Mouse (Mus musculus): Measurements from ENCODE around the gene Pikfyve.

The Pikfyve gene

GRCm38 (mm10) chr1:65186287-65187073, at the start of gene Pikfyve, which contains the start of gene Idh1:
TSS of gene Pikfyve (plus strand) at chr1:65186683.
TSS of gene Idh1 (minus strand) at chr1:65186500.
- DNase-seq (ENCODE audit: low spot score), result peak; percentile 84

GRCm38 (mm10) chr1:65137560-65137959, 48.9 kb upstream of the Pikfyve start:
- no peak for DNase-seq (ENCODE audit: low spot score)

GRCm38 (mm10) chr1:65144783-65145182, 41.7 kb upstream of the Pikfyve start:
- no peak for DNase-seq (ENCODE audit: low spot score)

GRCm38 (mm10) chr1:65146601-65147000, 39.9 kb upstream of the Pikfyve start:
- no peak for DNase-seq (ENCODE audit: low spot score)

GRCm38 (mm10) chr1:65147326-65147725, 39.2 kb upstream of the Pikfyve start:
- no peak for DNase-seq (ENCODE audit: low spot score)

- DNase-seq (ENCODE audit: low spot score), result no peak
These were observed 38.5 kb upstream of the Pikfyve start for GRCm38 (mm10) chr1:65147971-65148370.

- DNase-seq (ENCODE audit: low spot score), result no peak
These were observed 31.7 kb upstream of the Pikfyve start for GRCm38 (mm10) chr1:65154814-65155213.

GRCm38 (mm10) chr1:65156111-65156510, 30.4 kb upstream of the Pikfyve start:
- DNase-seq (ENCODE audit: low spot score), result no peak

- DNase-seq (ENCODE audit: low spot score), result no peak
These were observed 24.3 kb upstream of the Pikfyve start for GRCm38 (mm10) chr1:65162210-65162609.

- DNase-seq (ENCODE audit: low spot score), result no peak
These were observed 19.0 kb upstream of the Pikfyve start for GRCm38 (mm10) chr1:65167496-65167895.

- DNase-seq (ENCODE audit: low spot score), result no peak
These were observed 16.9 kb upstream of the Pikfyve start for GRCm38 (mm10) chr1:65169536-65169935.

- no peak for DNase-seq (ENCODE audit: low spot score)
These were observed 16.5 kb upstream of the Pikfyve start for GRCm38 (mm10) chr1:65169947-65170346.

- DNase-seq (ENCODE audit: low spot score), result no peak
These were observed 14.9 kb upstream of the Pikfyve start for GRCm38 (mm10) chr1:65171579-65171978.

GRCm38 (mm10) chr1:65173716-65174115, 12.8 kb upstream of the Pikfyve start:
- no peak for DNase-seq (ENCODE audit: low spot score)

- DNase-seq (ENCODE audit: low spot score), result no peak
These were observed 10.3 kb upstream of the Pikfyve start for GRCm38 (mm10) chr1:65176171-65176570.

GRCm38 (mm10) chr1:65176912-65177311, 9.6 kb upstream of the Pikfyve start:
- no peak for DNase-seq (ENCODE audit: low spot score)

GRCm38 (mm10) chr1:65177452-65177851, 9.0 kb upstream of the Pikfyve start:
- no peak for DNase-seq (ENCODE audit: low spot score)

- peak; percentile 74 for DNase-seq (ENCODE audit: low spot score)
These were observed 8.2 kb upstream of the Pikfyve start for GRCm38 (mm10) chr1:65178126-65178901.

GRCm38 (mm10) chr1:65178902-65179432, 7.5 kb upstream of the Pikfyve start:
- peak; percentile 96 for DNase-seq (ENCODE audit: low spot score)

- DNase-seq (ENCODE audit: low spot score), result no peak
These were observed 6.7 kb upstream of the Pikfyve start for GRCm38 (mm10) chr1:65179634-65180249.

GRCm38 (mm10) chr1:65181459-65181858, 5.0 kb upstream of the Pikfyve start:
- DNase-seq (ENCODE audit: low spot score), result no peak

GRCm38 (mm10) chr1:65183994-65184393, 2.5 kb upstream of the Pikfyve start:
- no peak for DNase-seq (ENCODE audit: low spot score)

Data from ovary, postnatal 10 days (tissue).